Mouse (Mus musculus): ENCODE results near the gene Abhd17c. TPM values are rescaled to one million over a fixed set of nuclear protein-coding genes. Genes with fewer than 3 reads are reported as not detected.
"Not testable (repeated sequence)": the region's sequence is repeated elsewhere in the genome, so short reads cannot be mapped to it uniquely, and the experiment has no call there.

Abhd17c gene
- polyA plus RNA-seq, 1 experiment from 2014 or later, result 46.5 TPM

DNA sequence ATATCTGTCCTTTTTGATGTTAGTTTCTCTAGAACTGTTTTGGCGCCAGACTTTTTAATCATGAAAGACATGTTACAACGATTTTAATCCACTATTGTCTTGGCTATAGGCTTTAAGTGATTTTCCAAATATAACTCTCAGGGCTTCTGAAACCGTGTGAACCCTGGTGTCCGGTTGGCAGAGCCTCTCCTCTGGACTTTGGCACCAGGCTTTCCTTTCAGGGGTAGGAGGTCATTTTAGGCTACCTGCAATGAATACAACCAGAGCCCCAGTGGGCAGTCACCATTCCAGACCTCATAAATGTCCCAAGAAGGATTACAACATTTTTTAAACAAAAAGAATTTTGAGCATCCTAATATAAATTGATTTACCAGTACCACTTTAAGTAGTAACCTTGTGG lies 1.1 kb upstream of the Abhd17c start:
- DNase-seq (ENCODE audit: low spot score), result no peak

DNA sequence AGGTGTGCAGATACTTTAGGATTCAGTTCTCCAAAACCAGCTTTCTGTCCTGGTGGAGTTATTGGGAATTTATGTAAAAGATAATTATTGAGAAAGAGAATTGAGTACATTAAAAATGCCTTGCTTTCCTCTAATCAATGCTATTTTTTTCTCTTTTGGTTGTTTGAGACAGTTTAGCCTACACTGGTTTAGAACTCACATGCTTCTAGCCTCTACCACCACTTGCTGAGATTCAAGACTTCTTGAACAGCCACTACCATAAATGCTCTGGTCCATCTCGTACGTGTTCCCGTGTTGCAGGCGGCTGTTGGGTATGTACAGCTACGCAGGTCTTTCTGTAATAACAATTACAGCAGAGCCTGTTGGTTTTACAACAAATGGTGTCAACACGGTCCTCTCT lies 681 bp upstream of the Abhd17c start:
- no peak for DNase-seq (ENCODE audit: low spot score)

DNA sequence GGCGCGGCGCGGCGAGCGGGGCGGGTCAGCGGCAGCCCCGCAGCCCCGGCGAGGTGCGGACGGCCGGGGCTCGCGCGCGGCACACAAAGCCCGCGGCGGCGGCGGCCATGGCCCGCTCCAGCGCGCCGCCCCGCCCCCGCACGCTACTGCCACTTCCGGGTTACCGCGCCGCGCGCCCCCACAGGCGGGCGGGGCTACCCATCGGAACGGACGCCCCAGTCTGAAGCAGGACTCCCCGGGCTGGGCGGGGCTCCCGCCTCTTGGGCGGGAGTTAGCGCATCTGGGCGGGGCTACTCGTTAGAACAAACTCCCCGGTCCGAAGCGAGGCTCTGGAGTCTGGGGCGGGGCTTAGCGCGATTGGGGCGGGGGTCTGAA lies 254 bp upstream of the Abhd17c start:
- DNase-seq (ENCODE audit: low spot score), result peak; percentile 97

DNA sequence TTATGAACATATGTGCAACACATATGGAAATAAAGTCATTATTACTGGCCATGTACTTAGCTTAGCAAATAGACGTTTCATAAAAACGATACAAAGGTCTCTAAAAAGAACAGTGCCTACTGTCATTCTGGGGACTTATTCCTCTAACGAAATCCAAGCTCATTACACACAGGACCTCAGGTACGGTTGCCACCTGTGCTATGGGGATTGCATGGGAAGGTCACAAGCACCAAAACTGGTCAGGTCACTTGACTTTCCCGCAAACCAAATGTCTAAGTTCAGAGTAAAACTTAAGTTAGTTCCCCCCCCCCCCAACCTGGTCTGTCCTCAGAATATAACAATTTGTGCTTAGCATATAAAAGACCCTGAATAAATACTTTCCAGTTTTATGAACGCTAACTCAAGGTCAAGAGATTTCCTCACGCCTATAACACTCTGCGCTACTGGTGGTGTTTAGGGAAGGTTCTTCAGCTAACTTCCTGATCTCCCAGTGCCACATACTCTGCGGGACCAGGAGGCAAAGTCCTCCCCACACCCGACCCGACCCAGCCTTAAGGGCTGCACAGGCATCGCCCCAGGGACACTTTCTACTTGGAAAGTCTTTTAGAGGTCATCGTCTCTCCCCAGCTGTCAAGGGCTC lies 1.2 kb downstream of the Abhd17c start:
- no peak for DNase-seq (ENCODE audit: low spot score)

DNA sequence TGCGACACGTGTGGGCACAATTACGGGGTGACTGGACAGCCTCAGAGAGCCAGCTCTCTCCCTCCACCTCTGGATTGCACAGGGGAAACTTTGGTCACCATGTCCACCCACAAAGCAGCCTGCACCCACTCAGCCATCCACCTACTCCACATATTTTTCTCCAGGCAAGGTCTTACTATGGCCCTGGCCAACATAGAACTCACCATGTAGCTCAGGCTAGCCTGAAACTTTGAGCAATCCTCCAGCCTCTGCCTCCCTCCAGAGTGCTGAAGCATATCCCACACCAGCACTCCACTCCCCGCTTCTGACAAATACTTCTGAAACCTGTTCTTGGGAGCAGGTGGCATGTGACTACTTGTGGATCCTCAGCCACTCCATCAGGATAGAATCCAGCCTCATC lies 1.9 kb downstream of the Abhd17c start:
- DNase-seq (ENCODE audit: low spot score), result no peak

DNA sequence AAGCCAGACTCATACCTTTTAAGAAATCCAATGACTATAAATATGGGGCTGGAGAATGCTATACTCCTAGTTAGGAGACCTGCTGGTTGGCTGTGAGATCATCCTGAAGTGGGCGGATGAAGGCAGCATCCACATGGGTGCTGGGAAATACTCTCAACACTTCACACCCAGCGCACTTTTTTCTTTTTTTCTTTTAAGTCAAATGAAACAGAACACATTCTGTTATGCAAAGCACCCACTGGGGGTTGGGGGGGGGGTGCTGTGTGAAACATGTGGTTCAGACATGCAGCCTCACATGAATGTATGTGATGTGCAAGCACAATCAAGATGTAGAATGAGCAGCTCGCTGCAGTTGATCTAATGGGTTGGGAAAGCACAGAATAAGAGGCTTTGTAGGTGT lies 2.8 kb downstream of the Abhd17c start:
- DNase-seq (ENCODE audit: low spot score), result peak; percentile 49

DNA sequence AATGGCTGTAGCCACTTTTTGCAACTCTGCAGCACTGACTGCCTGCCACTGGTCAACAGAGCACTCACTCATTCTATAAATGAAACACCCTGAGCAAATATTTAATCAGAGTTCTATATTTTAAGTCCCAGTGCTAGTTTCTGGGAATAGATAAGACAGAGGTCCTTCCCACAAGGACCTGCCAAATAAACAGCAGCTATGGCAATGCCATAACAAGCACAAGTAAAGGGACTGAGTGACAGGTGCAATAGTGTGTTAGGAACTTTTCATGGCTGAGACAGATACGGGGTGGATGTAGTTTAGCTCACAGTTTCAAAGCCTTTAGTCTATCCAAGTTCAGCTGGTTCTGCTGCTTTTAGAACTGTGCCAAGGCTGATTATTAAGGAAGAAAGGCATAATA lies 3.9 kb downstream of the Abhd17c start:
- no peak for DNase-seq (ENCODE audit: low spot score)

DNA sequence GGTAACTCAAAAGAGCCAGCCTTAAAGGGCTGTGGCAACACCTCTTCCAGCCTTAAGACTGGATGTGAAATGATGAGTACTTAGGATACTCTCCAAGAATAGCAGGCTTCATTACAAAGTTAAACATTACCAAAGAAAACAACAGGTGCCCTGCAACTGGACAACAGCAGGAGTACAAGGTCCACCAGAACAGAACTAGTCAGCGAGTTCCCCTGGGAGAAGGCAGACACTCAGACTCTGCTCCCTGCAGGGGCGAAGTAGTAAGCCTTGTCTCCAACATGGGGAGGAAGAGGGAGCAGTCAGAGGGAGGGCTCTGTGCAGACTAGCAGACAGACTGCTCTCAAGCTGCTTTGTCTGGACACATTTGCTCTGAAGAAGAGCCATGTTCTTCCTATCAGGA lies 6.1 kb downstream of the Abhd17c start:
- DNase-seq (ENCODE audit: low spot score), result no peak

DNA sequence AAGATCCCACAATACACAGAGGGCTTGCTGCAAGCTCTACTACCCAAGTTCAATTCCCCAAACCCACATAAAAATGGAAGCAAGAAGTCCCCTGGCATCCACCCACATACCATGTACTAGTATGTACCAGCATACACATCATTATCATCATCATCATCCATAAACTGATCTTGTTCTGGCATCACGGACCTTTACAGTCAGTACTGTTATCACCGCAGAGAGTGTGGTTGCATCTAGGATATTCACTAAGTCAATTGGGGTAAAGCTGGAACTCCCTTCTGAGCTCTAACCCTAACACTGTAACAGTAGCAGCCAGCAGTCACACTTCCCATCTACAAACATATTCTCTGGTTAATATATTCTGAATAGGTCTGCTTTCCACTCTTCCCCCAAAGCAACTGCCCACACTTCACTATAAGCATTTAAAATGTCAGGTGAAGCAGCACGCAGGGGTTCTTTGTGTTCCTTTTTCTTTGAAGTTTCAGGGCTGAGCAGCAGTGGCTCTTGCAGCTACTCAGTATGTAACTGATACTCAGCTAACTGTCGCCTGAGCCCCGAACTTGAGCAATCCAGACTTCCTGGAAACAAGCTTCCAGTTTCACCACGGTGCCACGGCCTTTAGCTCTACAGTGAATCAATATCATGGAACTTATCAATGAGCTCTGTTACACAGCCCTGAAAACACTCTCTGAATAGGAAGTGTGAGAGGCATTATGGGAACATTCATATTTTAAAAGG lies 8.8 kb downstream of the Abhd17c start:
- DNase-seq (ENCODE audit: low spot score), result peak; percentile 61

DNA sequence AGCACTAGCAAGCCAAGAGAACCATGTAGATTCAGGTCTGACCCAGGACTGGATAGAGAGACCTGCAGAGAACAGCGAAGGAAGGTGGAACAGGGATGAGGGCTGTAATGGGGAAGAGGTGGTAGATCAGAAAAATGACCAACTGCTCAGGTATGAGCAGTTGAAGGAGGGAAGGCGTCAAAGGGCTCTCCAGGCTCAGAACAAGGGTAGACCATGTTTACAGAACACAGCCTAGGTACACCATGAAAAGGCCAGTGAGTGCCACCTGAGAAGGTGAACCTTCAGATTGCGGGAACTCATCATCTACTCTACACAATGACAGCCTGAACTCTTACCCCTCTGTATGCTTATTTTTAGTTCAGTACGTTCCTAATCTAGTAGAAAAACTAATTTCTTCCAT lies 9.5 kb downstream of the Abhd17c start:
- no peak for DNase-seq (ENCODE audit: low spot score)

DNA sequence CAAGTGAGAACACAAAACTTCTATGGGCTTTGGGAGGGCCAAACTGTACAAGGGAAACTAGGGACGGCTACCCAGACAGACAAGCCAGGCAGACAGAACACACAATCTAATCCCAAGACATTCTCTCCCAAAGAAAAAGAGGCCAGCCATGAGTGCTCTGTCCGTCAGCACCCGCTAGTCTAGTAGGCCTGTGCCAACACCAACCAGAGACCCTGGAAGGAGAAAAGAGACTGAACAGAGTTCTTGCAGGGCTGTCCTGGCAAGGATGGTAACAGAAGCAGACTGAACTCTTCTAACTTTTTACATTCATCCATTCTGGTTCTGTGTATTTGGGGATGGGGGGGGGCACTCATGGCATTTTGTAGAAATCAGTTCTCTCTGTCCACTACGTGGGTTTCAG lies 12.1 kb downstream of the Abhd17c start:
- DNase-seq (ENCODE audit: low spot score), result no peak

DNA sequence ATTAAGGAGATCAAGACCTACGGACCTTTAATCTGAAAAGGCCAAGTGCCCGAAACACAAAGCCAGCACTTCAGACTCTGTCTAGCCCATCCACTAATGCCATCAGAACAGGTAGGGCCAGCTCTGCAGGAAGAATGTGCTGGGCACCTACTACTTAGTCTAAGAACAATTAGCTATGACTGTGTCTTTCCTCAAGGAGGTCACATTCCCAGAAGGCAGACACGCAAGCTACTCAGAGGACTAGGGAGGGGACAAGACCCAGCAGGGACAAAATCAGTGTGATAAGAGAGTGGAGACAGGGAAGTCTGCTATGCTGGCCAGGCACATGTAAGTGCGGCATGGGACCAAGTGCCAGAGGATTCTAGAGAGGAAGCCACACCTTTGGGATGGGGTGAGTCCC lies 13.0 kb downstream of the Abhd17c start:
- DNase-seq (ENCODE audit: low spot score), result no peak

DNA sequence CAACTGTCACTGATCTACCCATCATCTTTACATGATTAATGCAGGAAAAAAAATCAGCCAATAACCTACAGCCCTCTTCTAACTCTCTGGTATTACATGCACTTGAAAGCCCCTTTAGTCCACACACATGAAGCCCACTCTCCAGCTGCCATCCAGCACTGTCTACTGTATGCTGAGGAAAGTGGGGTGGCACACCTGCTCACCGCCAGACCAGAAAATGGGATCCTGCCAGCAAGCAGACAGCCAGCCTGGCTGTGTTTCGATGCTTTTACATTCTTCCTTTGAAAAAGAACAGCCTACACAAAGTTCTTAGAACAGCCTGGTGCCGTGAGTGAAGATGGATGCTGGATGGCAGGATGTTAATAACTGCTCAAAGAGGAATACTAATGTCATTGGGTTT lies 13.9 kb downstream of the Abhd17c start:
- DNase-seq (ENCODE audit: low spot score), result no peak

DNA sequence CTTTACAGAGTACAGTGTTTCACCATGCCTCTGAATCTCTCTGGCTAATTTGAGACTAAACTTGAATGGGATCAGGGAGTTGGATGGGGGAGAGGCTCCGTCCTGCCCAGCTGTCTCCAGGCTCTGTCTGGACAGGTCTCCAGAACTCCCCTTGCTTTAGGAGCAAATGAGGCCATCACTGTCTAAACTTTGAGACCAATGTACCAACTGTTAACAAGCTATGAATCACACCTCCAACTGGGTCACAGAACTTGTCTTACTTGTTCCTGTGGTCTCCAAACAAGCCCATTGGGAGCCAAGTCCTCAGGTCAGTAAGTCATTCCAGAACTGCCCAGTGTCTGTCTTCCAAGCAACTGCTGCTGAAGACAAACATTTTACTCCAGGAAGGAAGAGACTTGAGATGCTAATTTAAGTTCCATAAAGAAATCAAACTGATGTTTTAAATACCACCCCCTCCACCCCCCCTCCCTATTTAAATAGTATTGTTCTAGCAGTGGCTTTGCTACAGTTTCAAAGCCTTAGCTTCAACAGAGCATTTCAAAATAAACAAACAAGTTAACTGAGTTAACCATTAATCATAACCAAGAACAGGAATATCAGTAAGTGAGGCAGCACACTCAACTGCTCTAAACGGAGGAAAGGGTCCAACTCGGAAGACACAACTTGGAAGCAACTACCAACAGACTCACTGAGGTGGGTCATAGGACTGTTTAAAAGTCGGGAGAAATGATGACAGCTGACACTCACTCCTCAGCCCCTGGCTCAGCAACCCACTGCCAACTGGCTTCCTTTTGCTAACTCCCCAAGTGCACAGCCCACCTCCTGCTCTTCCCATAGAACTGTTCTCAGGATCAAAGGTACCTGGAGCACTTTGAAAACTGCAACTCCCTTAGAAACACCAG lies 15.6 kb downstream of the Abhd17c start:
- DNase-seq (ENCODE audit: low spot score), result no peak

DNA sequence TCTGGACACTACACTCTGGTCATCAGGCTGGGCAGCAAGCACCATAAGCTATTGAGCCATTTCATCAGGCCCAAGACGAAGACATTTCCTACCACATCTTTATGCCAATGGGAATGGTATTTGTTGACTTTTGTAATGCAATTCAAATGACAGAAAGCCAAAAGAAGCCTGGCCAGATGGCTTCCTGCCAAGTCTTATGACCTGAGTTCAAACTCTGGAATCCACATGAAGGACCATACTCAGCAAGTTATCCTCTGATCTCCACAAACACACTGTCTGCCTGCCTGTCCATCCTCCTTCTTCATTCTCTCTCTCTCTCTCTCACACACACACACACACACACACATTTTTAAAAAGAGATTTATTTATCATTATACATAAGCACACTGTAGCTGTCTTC lies 19.0 kb downstream of the Abhd17c start:
- DNase-seq (ENCODE audit: low spot score), result no peak

DNA sequence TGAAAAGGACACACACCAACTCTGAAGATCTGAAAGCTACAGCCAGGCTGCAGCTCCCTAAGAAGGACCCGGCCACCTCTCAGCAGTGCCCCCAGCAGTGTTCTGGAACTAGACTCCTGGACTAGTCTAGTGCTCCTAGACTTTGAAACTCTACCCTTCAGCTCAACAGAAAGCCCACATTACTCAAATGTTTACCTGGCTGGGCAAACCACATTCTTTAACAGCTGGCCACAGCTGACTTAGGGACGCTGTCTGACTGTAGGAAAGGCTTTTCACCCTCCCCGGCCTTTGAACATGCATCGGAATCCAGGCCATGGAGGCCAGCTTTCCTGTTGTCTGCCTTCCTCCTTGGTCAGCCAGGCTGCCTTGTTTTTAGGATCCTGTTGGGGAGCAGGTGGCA lies 20.0 kb downstream of the Abhd17c start:
- no peak for DNase-seq (ENCODE audit: low spot score)

DNA sequence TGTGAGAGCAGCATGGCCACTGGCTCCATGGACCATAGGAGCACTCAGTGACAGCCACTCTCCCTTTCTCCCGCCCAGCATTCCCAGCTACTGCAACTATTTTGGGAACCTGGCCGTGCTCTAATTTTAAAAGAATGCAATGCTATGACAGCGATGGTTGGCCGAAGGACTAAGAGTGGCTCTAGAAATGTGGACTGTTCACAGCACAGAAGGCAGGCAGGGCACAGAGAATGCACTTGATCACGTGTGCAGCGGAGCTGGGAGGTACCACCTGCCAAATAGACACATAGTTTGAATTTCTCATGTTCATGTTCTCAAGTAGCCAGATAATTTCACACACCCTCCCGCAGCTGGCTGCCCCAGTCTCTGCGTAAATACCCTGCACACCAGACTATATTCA lies 23.0 kb downstream of the Abhd17c start:
- no peak for DNase-seq (ENCODE audit: low spot score)

DNA sequence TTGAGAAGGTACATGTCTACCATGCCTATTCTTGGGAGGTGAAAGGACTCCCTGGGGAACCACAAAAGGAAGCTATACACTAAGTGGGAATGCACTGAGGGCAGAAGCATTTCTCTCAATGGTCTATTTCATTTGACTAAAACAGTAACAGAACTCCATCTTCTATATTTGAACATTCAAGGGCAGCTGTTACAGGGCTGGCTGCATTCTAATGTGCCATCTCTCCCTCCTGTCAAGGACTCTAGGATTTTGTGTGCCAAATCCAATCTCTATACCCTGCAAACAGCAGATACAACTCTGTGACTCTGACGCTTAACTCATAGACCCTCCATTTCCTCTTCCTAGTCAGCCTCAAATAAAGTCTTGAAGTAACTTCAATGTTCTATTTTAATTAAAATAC lies 26.0 kb downstream of the Abhd17c start:
- no peak for DNase-seq (ENCODE audit: low spot score)

DNA sequence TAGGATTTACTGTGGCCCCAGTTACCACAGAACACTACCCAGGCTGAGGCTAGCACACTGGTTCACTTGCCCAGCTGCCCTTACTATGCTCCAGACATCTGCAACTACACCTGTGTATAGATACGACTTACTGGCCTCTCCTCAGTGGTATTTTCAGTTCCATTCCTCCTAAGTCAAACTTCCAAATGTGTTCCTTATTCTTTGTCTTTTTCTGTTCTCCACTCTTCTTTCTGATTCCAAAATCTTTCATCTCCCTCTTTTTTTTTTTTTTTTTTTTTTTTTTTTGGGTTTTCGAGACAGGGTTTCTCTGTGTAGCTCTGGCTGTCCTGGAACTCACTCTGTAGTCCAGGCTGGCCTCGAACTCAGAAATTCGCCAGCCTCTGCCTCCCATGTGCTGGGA lies 28.0 kb downstream of the Abhd17c start:
- not testable (repeated sequence) for DNase-seq (ENCODE audit: low spot score)

DNA sequence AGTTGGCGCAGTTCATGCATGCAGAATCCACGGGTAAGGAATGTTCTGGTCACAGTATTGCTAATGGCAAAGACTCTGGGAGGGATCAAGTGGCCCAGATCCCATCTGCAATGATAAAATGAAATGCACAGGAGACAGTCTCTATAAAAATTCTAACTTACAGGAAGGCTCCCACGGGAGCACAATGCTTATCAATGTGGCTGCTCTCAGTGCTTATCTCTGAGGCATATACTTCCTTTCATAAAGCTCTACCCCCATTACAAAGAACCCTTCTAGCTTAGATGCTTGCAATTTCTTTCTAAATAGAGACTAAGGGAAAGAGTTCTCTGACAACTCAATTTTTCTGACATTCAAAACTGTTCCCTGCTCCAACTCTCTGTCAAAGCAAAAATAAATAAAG lies 29.9 kb downstream of the Abhd17c start:
- no peak for DNase-seq (ENCODE audit: low spot score)

DNA sequence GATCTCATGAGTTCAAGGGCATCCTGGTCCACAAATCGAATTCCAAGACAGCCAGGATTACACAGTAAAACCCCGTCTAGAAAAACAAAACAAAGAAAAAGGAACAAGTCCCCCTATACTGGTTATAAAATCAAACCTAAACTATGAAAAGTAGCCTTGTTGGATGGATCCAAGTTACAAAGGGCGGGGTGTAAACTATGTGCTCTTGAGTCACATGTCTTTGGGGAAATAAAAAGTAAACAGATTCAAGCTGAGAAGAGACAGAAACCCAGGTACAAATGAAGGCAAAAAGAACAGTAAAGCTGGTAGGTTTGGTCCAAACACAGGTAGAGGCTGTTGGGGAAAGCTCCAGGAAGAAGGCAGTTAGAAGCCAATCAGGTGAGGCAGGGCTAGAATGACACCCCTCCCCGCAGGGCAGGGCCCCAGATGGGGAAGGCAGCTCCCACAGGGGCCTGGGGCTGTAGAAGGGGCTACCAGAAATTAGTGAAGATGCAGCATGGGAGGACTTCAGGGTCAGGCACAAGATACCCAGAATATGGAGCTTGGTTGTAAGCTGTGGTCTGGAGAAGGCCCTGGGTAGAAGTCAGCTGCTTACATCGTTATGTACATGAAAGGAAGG lies 31.4 kb downstream of the Abhd17c start:
- DNase-seq (ENCODE audit: low spot score), result no peak
